ENCODE assay signal across 21 mouse cellular contexts in the genomic region with DNA sequence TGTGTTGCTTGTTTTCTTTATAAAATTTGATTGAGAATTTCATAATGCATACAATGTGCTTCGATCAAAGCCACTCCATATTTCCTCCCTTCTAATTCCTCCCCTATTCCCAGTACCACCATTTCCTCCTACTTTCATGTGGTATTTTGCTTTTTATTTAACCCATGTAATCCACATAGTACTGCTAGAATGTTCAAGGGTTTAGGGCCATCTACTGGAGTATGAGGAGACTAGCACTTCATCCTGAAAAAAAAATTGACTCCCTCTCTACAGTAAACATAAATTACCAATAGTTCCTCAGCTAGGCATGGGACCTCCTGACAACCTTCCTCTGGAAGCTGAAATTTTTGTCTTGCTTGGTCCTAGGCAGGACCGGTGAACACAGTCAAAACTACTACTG.
A peak's percentile ranks its signal among the peaks of the same experiment; 100 is the strongest.
DNase-seq lines count a peak whose midpoint lies in the region; ATAC-seq lines count a peak whose summit lies in the region.
"Had no signal": no experiment of that assay in that cellular context is flagged by ENCODE, and none has a peak within 500 bp of the region (broad histone marks: within the 10 kb centered on the region; RNA-seq: fewer than 3 reads in every experiment).

No protein-coding gene starts in this region.

- no peak overlapping the region for H3K4me3 ChIP-seq in hindbrain, embryonic 16.5 days (ENCODE audit: low read length)
- H3K4me3 ChIP-seq in hindbrain, embryonic 10.5 days, result no peak overlapping the region
- no peak overlapping the region for H3K4me3 ChIP-seq in midbrain, embryonic 14.5 days (replicated peaks; ENCODE audit: low read depth, low read length)
- no peak overlapping the region for H3K4me3 ChIP-seq in midbrain, embryonic 11.5 days (ENCODE audit: low read depth, low read length)
- no peak overlapping the region for H3K4me3 ChIP-seq in intestine, embryonic 15.5 days (replicated peaks)
- H3K4me3 ChIP-seq: kidney, embryonic 15.5 days; liver, embryonic 12.5 days; lung, embryonic 15.5 days; neural tube, embryonic 12.5 days had no signal

- no peak overlapping the region for H3K9ac ChIP-seq in hindbrain, embryonic 16.5 days (ENCODE audit: low read depth, low read length)
- H3K9ac ChIP-seq in midbrain, embryonic 14.5 days (replicated peaks; ENCODE audit: low read length), result no peak overlapping the region
- no peak overlapping the region for H3K9ac ChIP-seq in midbrain, embryonic 11.5 days (ENCODE audit: low read length)
- H3K9ac ChIP-seq in intestine, embryonic 15.5 days, result no peak overlapping the region
- H3K9ac ChIP-seq: kidney, embryonic 15.5 days; liver, embryonic 12.5 days; lung, embryonic 15.5 days; neural tube, embryonic 12.5 days had no signal

- H3K9me3 ChIP-seq in hindbrain, embryonic 16.5 days (ENCODE audit: control insufficient read depth, low read length), result no peaks in the 10 kb centered on the region
- no peaks in the 10 kb centered on the region for H3K9me3 ChIP-seq in hindbrain, embryonic 10.5 days
- H3K9me3 ChIP-seq in midbrain, embryonic 14.5 days (ENCODE audit: control insufficient read depth, low read length), result no peaks in the 10 kb centered on the region
- H3K9me3 ChIP-seq in midbrain, embryonic 11.5 days (ENCODE audit: control insufficient read depth, low read length), result no peaks in the 10 kb centered on the region
- no peaks in the 10 kb centered on the region for H3K9me3 ChIP-seq in intestine, embryonic 15.5 days
- H3K9me3 ChIP-seq: kidney, embryonic 15.5 days; liver, embryonic 12.5 days; lung, embryonic 15.5 days; neural tube, embryonic 12.5 days had no signal

- no peak overlapping the region for H3K27ac ChIP-seq in hindbrain, embryonic 16.5 days (ENCODE audit: low read depth, low read length)
- H3K27ac ChIP-seq in hindbrain, embryonic 10.5 days, result no peak overlapping the region
- no peak overlapping the region for H3K27ac ChIP-seq in midbrain, embryonic 14.5 days (replicated peaks; ENCODE audit: low read depth, low read length)
- no peak overlapping the region for H3K27ac ChIP-seq in midbrain, embryonic 11.5 days (ENCODE audit: low read depth, low read length)
- no peak overlapping the region for H3K27ac ChIP-seq in intestine, embryonic 15.5 days
- H3K27ac ChIP-seq: kidney, embryonic 15.5 days; liver, embryonic 12.5 days; lung, embryonic 15.5 days; macrophage; neural tube, embryonic 12.5 days had no signal

- no peaks in the 10 kb centered on the region for H3K27me3 ChIP-seq in hindbrain, embryonic 16.5 days (replicated peaks; ENCODE audit: control insufficient read depth, insufficient read depth, low read length)
- H3K27me3 ChIP-seq in hindbrain, embryonic 10.5 days (ENCODE audit: insufficient read depth, poor library complexity, severe bottlenecking), result no peaks in the 10 kb centered on the region
- H3K27me3 ChIP-seq in midbrain, embryonic 14.5 days (ENCODE audit: control insufficient read depth, insufficient read depth, low read length), result no peaks in the 10 kb centered on the region
- H3K27me3 ChIP-seq in midbrain, embryonic 11.5 days (ENCODE audit: control insufficient read depth, insufficient read depth, low read length), result no peaks in the 10 kb centered on the region
- H3K27me3 ChIP-seq in intestine, embryonic 15.5 days (replicated peaks), result no peaks in the 10 kb centered on the region
- H3K27me3 ChIP-seq: kidney, embryonic 15.5 days; liver, embryonic 12.5 days; lung, embryonic 15.5 days; neural tube, embryonic 12.5 days had no signal

- no peaks in the 10 kb centered on the region for H3K4me1 ChIP-seq in hindbrain, embryonic 16.5 days (ENCODE audit: control insufficient read depth, insufficient read depth, low read depth, low read length)
- no peaks in the 10 kb centered on the region for H3K4me1 ChIP-seq in hindbrain, embryonic 10.5 days (replicated peaks)
- no peaks in the 10 kb centered on the region for H3K4me1 ChIP-seq in midbrain, embryonic 14.5 days (ENCODE audit: control insufficient read depth, insufficient read depth, low read length)
- no peaks in the 10 kb centered on the region for H3K4me1 ChIP-seq in midbrain, embryonic 11.5 days (ENCODE audit: control insufficient read depth, insufficient read depth, low read length)
- H3K4me1 ChIP-seq in intestine, embryonic 15.5 days (replicated peaks), result no peaks in the 10 kb centered on the region
- H3K4me1 ChIP-seq: kidney, embryonic 15.5 days; liver, embryonic 12.5 days; lung, embryonic 15.5 days; neural tube, embryonic 12.5 days had no signal

- ATAC-seq in hindbrain, embryonic 16.5 days, result peak; percentile 76
- no peak for ATAC-seq in midbrain, embryonic 14.5 days (ENCODE audit: low FRiP score, low TSS enrichment)
- no peak for ATAC-seq in midbrain, embryonic 11.5 days (ENCODE audit: low FRiP score)
- ATAC-seq in intestine, embryonic 15.5 days, result no peak
- ATAC-seq: activated CD4-positive, CD25-positive, alpha-beta regulatory T cell, adult 4 months; intestine, embryonic 16.5 days; liver, embryonic 12.5 days; Patski had no signal

- DNase-seq in hindbrain, embryonic 10.5 days (ENCODE audit: low spot score), result no peak
- peak; percentile 36 for DNase-seq in midbrain, embryonic 14.5 days
- DNase-seq in midbrain, embryonic 11.5 days (ENCODE audit: low spot score, missing footprints), result no peak
- peak; percentile 2 for DNase-seq in adipocyte (ENCODE audit: low spot score)
- DNase-seq in yolk sac, embryonic 10.5 days (ENCODE audit: low spot score), result no peak
- DNase-seq: adrenal gland, postnatal 36 days; cerebellum, adult 9-10 months; gastrocnemius, postnatal 36 days; heart, postnatal 10 days; right cerebral cortex, postnatal 14 days; thymus, postnatal 14 days had no signal

- 67% methylated on average over 2 of the region's 2 CpGs for WGBS in hindbrain, embryonic 16.5 days
- WGBS in hindbrain, embryonic 10.5 days, result 68% methylated on average over 2 of the region's 2 CpGs
- WGBS in midbrain, embryonic 14.5 days, result 72% methylated on average over 2 of the region's 2 CpGs
- WGBS in midbrain, embryonic 11.5 days, result 73% methylated on average over 2 of the region's 2 CpGs
- WGBS in intestine, embryonic 15.5 days, result 66% methylated on average over 2 of the region's 2 CpGs

- no peaks in the 10 kb centered on the region for H3K36me3 ChIP-seq in hindbrain, embryonic 16.5 days (ENCODE audit: control insufficient read depth, insufficient read depth, low read length)
- H3K36me3 ChIP-seq in hindbrain, embryonic 10.5 days, result no peaks in the 10 kb centered on the region
- H3K36me3 ChIP-seq in midbrain, embryonic 14.5 days (ENCODE audit: control insufficient read depth, insufficient read depth, low read length), result no peaks in the 10 kb centered on the region
- no peaks in the 10 kb centered on the region for H3K36me3 ChIP-seq in midbrain, embryonic 11.5 days (ENCODE audit: control insufficient read depth, insufficient read depth, low read length)
- no peaks in the 10 kb centered on the region for H3K36me3 ChIP-seq in intestine, embryonic 15.5 days
- H3K36me3 ChIP-seq: kidney, embryonic 15.5 days; liver, embryonic 12.5 days; lung, embryonic 15.5 days; neural tube, embryonic 12.5 days had no signal

- no peak overlapping the region for H3K4me2 ChIP-seq in hindbrain, embryonic 16.5 days (ENCODE audit: low read length)
- H3K4me2 ChIP-seq in midbrain, embryonic 14.5 days (ENCODE audit: low read length), result no peak overlapping the region
- H3K4me2 ChIP-seq in midbrain, embryonic 11.5 days, result no peak overlapping the region
- no peak overlapping the region for H3K4me2 ChIP-seq in intestine, embryonic 15.5 days (replicated peaks)
- H3K4me2 ChIP-seq: kidney, embryonic 15.5 days; liver, embryonic 12.5 days; lung, embryonic 15.5 days; neural tube, embryonic 12.5 days had no signal

Comparison
In these comparisons a context has a peak if more than half of its experiments do, and no peak if none do; other contexts are left out.
1. DNase-seq: peak in midbrain, embryonic 14.5 days (single experiment) and adipocyte (single experiment); none in hindbrain, embryonic 10.5 days (single experiment), midbrain, embryonic 11.5 days (single experiment) and yolk sac, embryonic 10.5 days (single experiment).